Mouse (Mus musculus) testis, adult 2 months (tissue): Measurements from ENCODE around the gene Clasp1. TPM values are rescaled to one million over a fixed set of nuclear protein-coding genes. Genes with fewer than 3 reads are reported as not detected.

Experiments
- H3K27ac ChIP-seq: fragments of 200-500 bp; 2 replicates; pipeline ENCODE4 v1.5.1; 2012; ENCODE audit warnings: low read depth, low read length; ENCODE audit not compliant: control insufficient read depth, insufficient read depth
- H3K27me3 ChIP-seq: fragments of 200-500 bp; 2 replicates; pipeline ENCODE4 v1.6.1; 2012; ENCODE audit warnings: mild to moderate bottlenecking, low read length, moderate library complexity; ENCODE audit not compliant: control insufficient read depth, insufficient read depth
- H3K36me3 ChIP-seq: fragments of 200-500 bp; 2 replicates; pipeline ENCODE4 v1.6.1; 2012; ENCODE audit warnings: mild to moderate bottlenecking, low read length; ENCODE audit not compliant: control insufficient read depth, insufficient read depth
- H3K4me1 ChIP-seq: fragments of 200-500 bp; 2 replicates; pipeline ENCODE4 v1.6.1; 2012; ENCODE audit warnings: low read length; ENCODE audit not compliant: control insufficient read depth, insufficient read depth
- H3K4me3 ChIP-seq: fragments of 200-500 bp; 2 replicates; pipeline ENCODE4 v1.5.1; 2012; ENCODE audit warnings: low read depth, mild to moderate bottlenecking, low read length, moderate library complexity, mixed read lengths; ENCODE audit not compliant: control insufficient read depth
- CTCF ChIP-seq: fragments of 200-500 bp; IDR thresholded peaks from 2 replicates; pipeline ENCODE4 v1.5.1; 2012; ENCODE audit warnings: low read depth, mild to moderate bottlenecking, inconsistent platforms, low read length, moderate library complexity; ENCODE audit not compliant: control insufficient read depth, insufficient read depth, insufficient replicate concordance
- POLR2A ChIP-seq: fragments of 200-500 bp; IDR thresholded peaks from 2 replicates; pipeline ENCODE4 v1.6.1; 2012; ENCODE audit warnings: low read depth, mild to moderate bottlenecking, inconsistent platforms, low read length, moderate library complexity; ENCODE audit not compliant: control insufficient read depth
- polyA plus RNA-seq: library from polyadenylated mRNA; depleted of rRNA; stranded (reverse); fragments of >200 nt; gene quantifications from 2 replicates; pipeline ENCODE4 v1.2.3, GENCODE M21; 2012

The Clasp1 gene
- polyA plus RNA-seq, 1 experiment: 33.1 TPM

DNA sequence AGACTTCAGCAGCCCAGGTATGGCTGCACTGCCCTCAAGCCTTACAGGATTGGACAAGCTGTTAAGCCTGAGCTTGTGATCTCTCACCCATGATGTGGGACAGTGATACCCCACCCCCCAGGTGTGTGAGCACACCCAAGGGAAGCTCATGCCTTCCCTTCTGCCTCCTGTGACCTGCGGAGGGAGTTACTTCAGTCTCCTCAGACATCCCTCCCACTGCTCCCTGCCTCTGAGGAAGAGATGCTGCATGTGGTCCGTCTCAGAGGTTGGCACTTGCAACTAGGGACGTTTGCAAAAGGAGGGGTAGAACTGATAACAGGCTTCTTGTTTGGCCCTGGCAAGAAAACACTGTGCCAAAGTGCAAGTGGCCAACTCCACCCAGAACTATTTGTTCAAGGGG lies 234.0 kb downstream of the Clasp1 start:
- Histone ChIP-seq H3K27me3 (no peaks in the 10 kb centered on the region), H3K27ac (no peak overlapping the region), H3K4me1 (peaks cover 1% of the 10 kb centered on the region), H3K36me3 (no peaks in the 10 kb centered on the region), H3K4me3 (no peak overlapping the region)
- TF ChIP-seq POLR2A (no peak), CTCF (no peak)

DNA sequence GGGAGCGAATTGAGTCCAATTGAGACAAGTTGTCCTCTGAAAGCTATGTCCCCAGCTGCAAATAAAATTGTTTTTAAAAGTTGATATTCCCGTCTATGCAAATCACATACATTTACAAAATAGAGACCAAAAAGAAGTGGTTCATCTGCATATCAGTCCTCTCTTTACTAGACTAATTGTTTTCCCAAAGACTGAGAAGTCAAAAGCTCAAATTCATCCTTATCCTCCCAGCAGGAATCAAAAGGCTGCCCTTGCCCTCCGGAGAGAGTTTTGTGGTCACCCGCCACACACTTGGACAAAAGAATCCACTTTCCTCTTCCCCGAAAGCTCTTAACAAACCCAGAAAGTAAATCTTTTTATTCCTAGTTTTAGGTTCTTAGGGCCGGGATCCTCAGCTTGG lies 236.6 kb downstream of the Clasp1 start:
- H3K4me1 ChIP-seq: peaks cover 6% of the 10 kb centered on the region
- H3K4me3 ChIP-seq: no peak overlapping the region
- H3K36me3 ChIP-seq: no peaks in the 10 kb centered on the region
- no peak for TF ChIP-seq POLR2A
- TF ChIP-seq CTCF: no peak
- H3K27ac ChIP-seq: no peak overlapping the region
- no peaks in the 10 kb centered on the region for H3K27me3 ChIP-seq

DNA sequence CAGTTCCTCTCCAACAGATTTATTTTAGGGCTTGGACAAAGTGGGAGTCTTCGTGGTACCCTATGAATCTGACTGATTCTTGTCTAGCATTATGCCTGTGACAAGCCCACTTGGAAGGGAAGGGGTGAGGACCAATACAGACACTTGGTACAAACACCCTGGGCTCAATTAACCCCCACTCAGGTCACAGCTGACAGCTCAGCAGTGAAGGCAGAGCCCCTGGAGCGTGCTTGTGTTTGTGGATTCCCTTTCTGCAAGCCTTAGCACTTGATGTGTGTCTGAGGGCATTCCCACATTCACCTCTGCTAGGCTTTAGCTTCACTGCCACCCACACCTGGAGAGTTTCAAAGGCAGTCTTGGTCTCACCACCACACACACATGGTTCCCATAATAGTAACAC lies 237.1 kb downstream of the Clasp1 start:
- Histone ChIP-seq H3K27me3 (no peaks in the 10 kb centered on the region), H3K4me3 (no peak overlapping the region), H3K36me3 (no peaks in the 10 kb centered on the region), H3K4me1 (peaks cover 6% of the 10 kb centered on the region), H3K27ac (no peak overlapping the region)
- TF ChIP-seq POLR2A (no peak), CTCF (no peak)

DNA sequence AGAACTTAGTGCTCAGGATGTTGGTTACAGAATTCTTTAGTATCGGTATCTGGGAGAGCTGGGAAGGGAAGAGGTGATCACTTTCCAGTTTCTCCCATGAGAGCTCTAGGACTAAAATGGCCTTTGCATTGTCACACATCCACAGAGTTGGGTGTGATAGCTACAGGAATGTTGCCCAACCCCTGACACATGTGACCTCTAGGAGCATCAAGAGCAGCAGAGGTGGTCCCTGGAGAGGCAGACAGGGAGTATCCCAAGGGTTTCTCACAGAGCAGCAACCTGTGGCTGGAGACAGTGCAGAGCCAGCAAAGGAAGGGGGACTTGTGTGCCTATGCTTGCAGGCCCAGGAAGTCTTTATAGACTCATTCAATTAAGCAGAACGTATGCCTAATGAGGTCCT lies 237.6 kb downstream of the Clasp1 start:
- peaks cover 6% of the 10 kb centered on the region for H3K4me1 ChIP-seq
- H3K4me3 ChIP-seq: no peak overlapping the region
- no peak overlapping the region for H3K27ac ChIP-seq
- no peaks in the 10 kb centered on the region for H3K27me3 ChIP-seq
- no peak for TF ChIP-seq POLR2A
- TF ChIP-seq CTCF: no peak
- no peaks in the 10 kb centered on the region for H3K36me3 ChIP-seq

DNA sequence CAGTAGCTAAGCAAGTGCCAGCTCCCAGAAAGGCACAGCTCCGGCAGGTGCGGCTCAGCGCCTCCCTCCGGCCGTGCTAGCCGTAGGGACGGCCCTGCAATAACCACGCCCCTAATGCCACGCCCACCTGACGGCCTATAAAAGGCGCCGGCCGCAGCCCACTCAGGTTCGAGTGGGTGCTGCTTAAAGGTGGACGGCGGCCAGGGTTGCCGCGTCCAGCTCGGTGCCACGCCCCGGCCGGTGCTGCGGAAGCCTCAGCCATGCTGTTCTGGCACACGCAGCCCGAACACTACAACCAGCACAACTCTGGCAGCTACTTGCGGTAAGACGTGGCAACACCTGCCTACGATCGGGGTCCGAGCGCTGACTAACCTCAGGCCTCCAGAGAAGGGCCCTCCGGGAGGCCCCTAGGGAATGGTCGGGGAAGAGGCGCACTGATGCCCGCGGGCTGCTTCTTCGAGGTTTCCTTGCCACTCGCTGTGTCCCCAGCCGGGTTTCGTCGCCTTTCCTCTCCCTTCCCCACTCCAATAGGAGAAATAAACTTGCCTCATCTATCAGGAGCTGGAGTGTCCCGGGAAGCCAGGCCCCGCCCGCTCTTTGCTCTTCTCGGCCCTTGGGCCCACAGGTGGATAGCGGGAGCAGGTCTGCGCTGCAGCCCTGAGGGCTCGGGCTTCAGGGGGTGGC lies 239.1 kb downstream of the Clasp1 start, which contains the start of gene Tfcp2l1:
Tfcp2l1 (plus strand) TSS at position 165 of the 684 bp plus-strand sequence.
- TF ChIP-seq POLR2A: peak; percentile 81
- TF ChIP-seq CTCF: peak; percentile 3; the same call in 1 of the 2 replicates

DNA sequence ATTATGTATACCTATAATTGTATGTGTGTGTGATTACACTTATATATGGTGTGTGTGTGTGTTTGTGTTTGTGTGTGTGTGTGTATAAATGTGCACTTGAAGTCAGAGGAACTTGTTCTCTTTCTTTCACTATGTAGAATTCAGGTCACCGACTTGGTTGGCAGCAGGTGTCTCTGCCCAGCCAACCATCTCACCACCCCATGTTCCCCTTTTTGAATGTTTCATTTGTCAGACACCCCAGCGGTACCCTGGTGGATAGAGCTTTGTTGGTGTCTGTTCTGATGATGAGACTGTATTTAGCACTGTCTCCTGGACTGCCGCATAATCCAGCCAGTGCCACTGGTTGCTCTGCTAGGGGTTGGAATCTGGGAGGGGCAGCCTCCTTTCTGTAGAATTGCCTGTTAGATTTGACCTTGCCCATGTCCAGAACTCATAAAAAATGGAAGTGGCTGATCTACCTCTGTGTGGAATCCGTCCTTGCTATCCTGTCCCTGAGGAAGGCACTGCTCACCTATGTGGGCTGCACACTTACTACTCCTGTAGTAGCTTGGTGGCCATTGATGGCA lies 244.6 kb downstream of the Clasp1 start:
- Histone ChIP-seq H3K4me3 (no peak overlapping the region), H3K36me3 (no peaks in the 10 kb centered on the region), H3K27me3 (no peaks in the 10 kb centered on the region), H3K4me1 (no peaks in the 10 kb centered on the region; the same call in 1 of the 2 replicates), H3K27ac (no peak overlapping the region)
- TF ChIP-seq CTCF: no peak
- no peak for TF ChIP-seq POLR2A

More for the DNA sequence above, 239.1 kb downstream of the Clasp1 start, which contains the start of gene Tfcp2l1:
- Histone ChIP-seq H3K4me3 (peak within 1 kb of the TSS; percentile 86), H3K27ac (no peak within 1 kb of the TSS), H3K27me3 (no peaks in the 10 kb centered on the region), H3K4me1 (peaks cover 6% of the 10 kb centered on the region), H3K36me3 (no peaks in the 10 kb centered on the region)

DNA sequence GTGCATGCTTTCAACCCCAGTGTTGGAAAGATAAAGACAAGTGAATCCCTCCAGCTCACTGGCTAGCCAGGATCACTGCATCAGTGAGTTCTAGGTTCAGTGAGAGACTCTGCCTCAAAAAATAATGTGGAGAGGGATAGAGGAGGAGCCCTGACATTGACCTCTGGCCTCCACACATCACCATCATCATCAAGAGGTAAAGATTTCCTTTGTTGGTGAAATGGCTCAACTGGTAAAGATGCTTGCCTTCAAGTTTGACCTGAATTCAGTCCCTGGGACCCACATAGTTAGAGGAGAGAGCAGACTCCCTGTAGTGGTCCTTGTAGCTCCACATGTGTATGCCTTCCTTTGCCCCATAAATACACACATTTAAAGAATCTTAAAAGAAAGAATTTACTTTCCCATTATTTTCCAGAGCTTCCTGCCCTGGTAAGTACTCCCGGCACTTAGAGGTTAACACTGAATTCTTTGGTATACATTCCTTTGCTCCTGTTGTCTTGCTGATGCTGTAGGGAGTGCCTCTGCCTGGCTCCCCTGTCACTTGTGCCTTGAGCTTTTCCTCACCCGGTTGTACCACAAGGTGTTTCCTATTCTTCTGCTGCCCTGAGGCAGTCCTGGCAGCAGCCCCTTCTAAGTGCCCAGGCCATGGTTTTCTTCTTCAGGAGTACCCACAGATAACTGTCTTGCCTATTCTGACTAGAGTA lies 253.6 kb downstream of the Clasp1 start:
- Histone ChIP-seq H3K36me3 (no peaks in the 10 kb centered on the region), H3K4me3 (no peak overlapping the region), H3K27me3 (no peaks in the 10 kb centered on the region), H3K27ac (no peak overlapping the region), H3K4me1 (no peaks in the 10 kb centered on the region)
- TF ChIP-seq POLR2A (no peak), CTCF (no peak)
